Mouse (Mus musculus) C2C12 (cell line): ENCODE measurements around the gene Tent5a.

Experiments
- CTCF ChIP-seq: IDR thresholded peaks from one replicate; pipeline ENCODE4 v1.5.1; 2011; ENCODE audit not compliant: control insufficient read depth, insufficient read depth, insufficient read length
- MAX ChIP-seq: IDR thresholded peaks from one replicate; pipeline ENCODE4 v1.6.1; 2011; ENCODE audit warnings: mild to moderate bottlenecking, control low read depth
- MYOD1 ChIP-seq: IDR thresholded peaks from one replicate; pipeline ENCODE4 v1.6.1; 2011; ENCODE audit warnings: low read depth; ENCODE audit not compliant: control insufficient read depth, insufficient read length
- MYOG ChIP-seq: IDR thresholded peaks from one replicate; pipeline ENCODE4 v1.6.1; 2011; ENCODE audit not compliant: control insufficient read depth, insufficient read length; ENCODE audit errors: extremely low read depth
- USF1 ChIP-seq: IDR thresholded peaks from one replicate; pipeline ENCODE4 v1.6.1; 2011; ENCODE audit warnings: low read depth, mild to moderate bottlenecking, control low read depth, moderate library complexity

DNA sequence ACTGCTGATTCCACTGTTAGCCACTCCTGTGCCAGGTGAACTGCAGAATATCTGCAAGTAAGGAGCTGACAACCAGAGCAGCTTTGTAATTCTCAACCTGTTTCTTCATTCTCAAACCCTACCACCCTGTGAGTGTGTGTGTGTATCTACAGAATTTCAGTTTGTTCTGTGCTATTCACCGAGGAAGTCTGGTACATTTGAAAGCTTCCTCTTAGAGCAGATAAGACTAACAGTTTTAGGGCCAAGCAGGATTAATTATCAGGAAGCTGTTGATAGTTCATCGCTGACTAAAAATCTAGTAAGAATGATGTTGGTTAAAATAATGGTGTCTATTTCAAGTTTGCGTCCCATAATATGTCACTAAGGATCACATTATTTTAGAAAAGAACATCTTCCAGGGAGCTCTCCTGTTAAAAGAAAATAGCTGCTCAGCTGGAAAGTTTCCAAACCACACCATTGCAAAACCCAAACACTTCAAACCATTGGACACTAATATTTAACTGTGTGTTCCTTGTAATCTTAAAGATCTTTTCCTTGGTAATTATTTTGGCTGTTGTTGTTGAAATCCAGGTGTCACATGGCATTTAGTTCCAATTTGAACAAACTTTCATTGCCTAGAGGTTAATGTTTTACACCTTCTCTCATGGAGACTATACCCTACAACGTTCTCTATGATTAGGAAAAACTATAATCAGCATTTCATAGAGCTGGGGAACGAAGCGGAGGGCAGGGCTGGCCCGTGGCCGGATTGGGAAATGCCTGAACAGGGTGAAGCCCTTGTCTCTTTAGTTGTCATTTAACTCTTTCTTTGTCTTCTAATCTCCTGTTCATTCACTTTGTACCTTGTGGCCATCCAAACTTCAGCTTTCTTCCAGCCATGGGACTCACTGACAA is 16.0 kb upstream of the Tent5a start:
- TF ChIP-seq MAX (no peak), MYOG (no peak), CTCF (no peak), USF1 (no peak), MYOD1 (no peak)
